Mouse (Mus musculus) small intestine, adult 2 months (tissue): ENCODE measurements around the gene Hmga2. TPM values are rescaled to one million over a fixed set of nuclear protein-coding genes. Genes with fewer than 3 reads are reported as not detected.

Experiments
- H3K27ac ChIP-seq: fragments of 200-500 bp; 2 replicates; pipeline ENCODE4 v1.5.1; 2012; ENCODE audit warnings: low read depth, low read length, control low read depth, inconsistent platforms; ENCODE audit not compliant: insufficient read depth
- H3K27me3 ChIP-seq: fragments of 200-500 bp; 2 replicates; pipeline ENCODE4 v1.6.1; 2012; ENCODE audit warnings: mild to moderate bottlenecking, moderate library complexity, low read length, inconsistent platforms; ENCODE audit not compliant: control insufficient read depth, insufficient read depth
- H3K36me3 ChIP-seq: fragments of 200-500 bp; 2 replicates; pipeline ENCODE4 v1.6.1; 2012; ENCODE audit warnings: mild to moderate bottlenecking, low read length, control low read depth, inconsistent platforms; ENCODE audit not compliant: control insufficient read depth, insufficient read depth
- H3K4me1 ChIP-seq: fragments of 200-500 bp; 2 replicates; pipeline ENCODE4 v1.6.1; 2012; ENCODE audit warnings: low read length, inconsistent platforms, mixed read lengths; ENCODE audit not compliant: control insufficient read depth, insufficient read depth, insufficient read length
- H3K4me3 ChIP-seq: fragments of 200-500 bp; 2 replicates; pipeline ENCODE4 v1.5.1; 2012; ENCODE audit warnings: low read depth, mild to moderate bottlenecking, control low read depth, inconsistent platforms, low read length, moderate library complexity
- CTCF ChIP-seq: fragments of 200-500 bp; IDR thresholded peaks from 2 replicates; pipeline ENCODE4 v1.5.1; 2012; ENCODE audit warnings: low read depth, mild to moderate bottlenecking, control low read depth, inconsistent platforms, low read length, moderate library complexity, mixed read lengths; ENCODE audit not compliant: insufficient replicate concordance, insufficient read length; ENCODE audit errors: extremely low read depth
- POLR2A ChIP-seq: fragments of 200-500 bp; IDR thresholded peaks from 2 replicates; pipeline ENCODE4 v1.6.1; 2012; ENCODE audit warnings: low read depth, mild to moderate bottlenecking, control low read depth, inconsistent platforms, low read length, moderate library complexity
- WGBS: fragments of 180-500 bp; shearing (Covaris S2); methylation state at CpG from one replicate; pipeline ENCODE4 v1.1.7; 2018; 5-methylcytosine and 5-hydroxymethylcytosine counted together
- polyA plus RNA-seq: library from polyadenylated mRNA; depleted of rRNA; stranded (reverse); fragments of >200 nt; gene quantifications from 2 replicates; pipeline ENCODE4 v1.2.3, GENCODE M21; 2012

The Hmga2 gene
- polyA plus RNA-seq, 1 experiment: 1.1 TPM

- 0 out of 2 replicates have a peak, but pooled peaks cover 2% of the 10 kb centered on the region for H3K36me3 ChIP-seq
- H3K27ac ChIP-seq: no peak overlapping the region
- H3K4me1 ChIP-seq: no peaks in the 10 kb centered on the region
- TF ChIP-seq POLR2A (no peak), CTCF (no peak)
- 42% methylated on average over 4 of the region's 4 CpGs for WGBS
- H3K4me3 ChIP-seq: no peak overlapping the region
- peaks cover 10% of the 10 kb centered on the region for H3K27me3 ChIP-seq
Observed at GRCm38 (mm10) chr10:120473218-120473617, 3.1 kb downstream of the Hmga2 start.

- TF ChIP-seq POLR2A (no peak), CTCF (no peak)
- Histone ChIP-seq H3K4me3 (no peak overlapping the region), H3K27me3 (peaks cover 10% of the 10 kb centered on the region), H3K36me3 (0 out of 2 replicates have a peak, but pooled peaks cover 2% of the 10 kb centered on the region), H3K4me1 (no peaks in the 10 kb centered on the region), H3K27ac (no peak overlapping the region)
- 47% methylated on average over 2 of the region's 2 CpGs for WGBS
Observed at GRCm38 (mm10) chr10:120472606-120473005, 3.7 kb downstream of the Hmga2 start.

GRCm38 (mm10) chr10:120465121-120465520, 11.1 kb downstream of the Hmga2 start:
- TF ChIP-seq CTCF (no peak), POLR2A (no peak)
- H3K4me1 ChIP-seq: no peaks in the 10 kb centered on the region
- 67% methylated on average over 5 of the region's 5 CpGs for WGBS
- no peak overlapping the region for H3K4me3 ChIP-seq
- H3K36me3 ChIP-seq: 0 out of 2 replicates have a peak, but pooled peaks cover 2% of the 10 kb centered on the region
- H3K27ac ChIP-seq: no peak overlapping the region
- no peaks in the 10 kb centered on the region for H3K27me3 ChIP-seq

- Histone ChIP-seq H3K27me3 (no peaks in the 10 kb centered on the region), H3K4me3 (no peak overlapping the region), H3K27ac (no peak overlapping the region), H3K36me3 (no peaks in the 10 kb centered on the region), H3K4me1 (no peaks in the 10 kb centered on the region; the same call in 1 of the 2 replicates)
- no peak for TF ChIP-seq POLR2A
- TF ChIP-seq CTCF: no peak
- 60% methylated on average over 5 of the region's 5 CpGs for WGBS
Observed at GRCm38 (mm10) chr10:120461769-120462168, 14.5 kb downstream of the Hmga2 start.

GRCm38 (mm10) chr10:120461301-120461700, 15.0 kb downstream of the Hmga2 start:
- no peaks in the 10 kb centered on the region for H3K27me3 ChIP-seq
- no peaks in the 10 kb centered on the region for H3K36me3 ChIP-seq
- TF ChIP-seq POLR2A (no peak), CTCF (no peak)
- H3K4me3 ChIP-seq: no peak overlapping the region
- no peak overlapping the region for H3K27ac ChIP-seq
- WGBS: 89% methylated on average over 5 of the region's 5 CpGs
- H3K4me1 ChIP-seq: no peaks in the 10 kb centered on the region; the same call in 1 of the 2 replicates

GRCm38 (mm10) chr10:120458866-120459265, 17.4 kb downstream of the Hmga2 start:
- Histone ChIP-seq H3K4me1 (no peaks in the 10 kb centered on the region; the same call in 1 of the 2 replicates), H3K4me3 (no peak overlapping the region), H3K27ac (no peak overlapping the region), H3K36me3 (no peaks in the 10 kb centered on the region), H3K27me3 (no peaks in the 10 kb centered on the region)
- WGBS: 84% methylated on average over 8 of the region's 8 CpGs
- no peak for TF ChIP-seq CTCF
- no peak for TF ChIP-seq POLR2A

GRCm38 (mm10) chr10:120449661-120450284, 26.5 kb downstream of the Hmga2 start:
- TF ChIP-seq CTCF (no peak), POLR2A (no peak)
- Histone ChIP-seq H3K4me1 (no peaks in the 10 kb centered on the region), H3K36me3 (no peaks in the 10 kb centered on the region), H3K4me3 (no peak overlapping the region), H3K27ac (no peak overlapping the region), H3K27me3 (no peaks in the 10 kb centered on the region)
- WGBS: 86% methylated on average over 19 of the region's 19 CpGs
